Mouse (Mus musculus) regulatory T cell (primary cell): Measurements from ENCODE around the gene Sipa1l3.

Experiments
- in situ Hi-C: fragments of 300-600 bp; cut with MboI, MseI; formaldehyde crosslinking; loops from one replicate; pipeline ENCODE4 v1.15.1; 2025; ENCODE audit warnings: high pct_unique_total_duplicates

The Sipa1l3 gene

GRCm38 (mm10) chr7:29417332-29418069 is 100.9 kb downstream of the Sipa1l3 start:
- in situ Hi-C loops, result no loop called here

- in situ Hi-C loops, result no loop called here
These were observed 101.5 kb downstream of the Sipa1l3 start for GRCm38 (mm10) chr7:29416906-29417305.

- in situ Hi-C loops, result no loop called here
These were observed 106.4 kb downstream of the Sipa1l3 start for GRCm38 (mm10) chr7:29411838-29412580.

GRCm38 (mm10) chr7:29411216-29411816 is 107.1 kb downstream of the Sipa1l3 start:
- in situ Hi-C loops, result no loop called here

GRCm38 (mm10) chr7:29410402-29410801 is 108.0 kb downstream of the Sipa1l3 start:
- in situ Hi-C loops, result no loop called here

GRCm38 (mm10) chr7:29406855-29407254 is 111.6 kb downstream of the Sipa1l3 start:
- in situ Hi-C loops, result no loop called here

- in situ Hi-C loops, result no loop called here
These were observed 114.3 kb downstream of the Sipa1l3 start for GRCm38 (mm10) chr7:29404126-29404525.

- in situ Hi-C loops, result no loop called here
These were observed 116.4 kb downstream of the Sipa1l3 start for GRCm38 (mm10) chr7:29402015-29402414.

- in situ Hi-C loops, result no loop called here
These were observed 118.0 kb downstream of the Sipa1l3 start for GRCm38 (mm10) chr7:29400451-29400850.

GRCm38 (mm10) chr7:29399056-29399455 is 119.4 kb downstream of the Sipa1l3 start:
- in situ Hi-C loops, result no loop called here

- in situ Hi-C loops, result no loop called here
These were observed 121.0 kb downstream of the Sipa1l3 start for GRCm38 (mm10) chr7:29397486-29397885.

GRCm38 (mm10) chr7:29396943-29397340 is 121.5 kb downstream of the Sipa1l3 start:
- in situ Hi-C loops, result no loop called here

GRCm38 (mm10) chr7:29396216-29396942 is 122.1 kb downstream of the Sipa1l3 start:
- in situ Hi-C loops, result no loop called here

- in situ Hi-C loops, result no loop called here
These were observed 123.3 kb downstream of the Sipa1l3 start for GRCm38 (mm10) chr7:29395179-29395578.

GRCm38 (mm10) chr7:29393292-29393691 is 125.1 kb downstream of the Sipa1l3 start:
- in situ Hi-C loops, result no loop called here

- in situ Hi-C loops, result no loop called here
These were observed 125.6 kb downstream of the Sipa1l3 start for GRCm38 (mm10) chr7:29392805-29393204.

GRCm38 (mm10) chr7:29391761-29392512 is 126.5 kb downstream of the Sipa1l3 start:
- in situ Hi-C loops, result no loop called here

GRCm38 (mm10) chr7:29391112-29391760 is 127.2 kb downstream of the Sipa1l3 start:
- in situ Hi-C loops, result no loop called here

GRCm38 (mm10) chr7:29390234-29390633 is 128.2 kb downstream of the Sipa1l3 start:
- in situ Hi-C loops, result no loop called here

- in situ Hi-C loops, result no loop called here
These were observed 130.8 kb downstream of the Sipa1l3 start for GRCm38 (mm10) chr7:29387524-29388068.
